Mouse (Mus musculus) kidney, embryonic 15.5 days (tissue): ENCODE measurements at regions not wholly inside any gene's neighbourhood (a gene's known extent, or its start where the extent isn't known, plus 50 kb on each side); places are given as distances from the start of the nearest gene placed in this dataset.

Experiments
- ATAC-seq: fragments of 200-750 bp; cut with Nextera tagmentation; replicated peaks from 2 replicates; pipeline ENCODE4 v1.8.0; 2017; ENCODE audit warnings: moderate TSS enrichment; ENCODE audit not compliant: low FRiP score
- H3K27ac ChIP-seq: fragments of 300-500 bp; sonication (generic); 2 replicates; pipeline ENCODE4 v1.5.1; 2015; ENCODE audit warnings: mild to moderate bottlenecking, inconsistent platforms
- H3K27me3 ChIP-seq: fragments of 300-500 bp; sonication (generic); 2 replicates; pipeline ENCODE4 v1.6.1; 2015; ENCODE audit warnings: inconsistent platforms
- H3K36me3 ChIP-seq: fragments of 300-500 bp; sonication (generic); 2 replicates; pipeline ENCODE4 v1.6.1; 2015; ENCODE audit warnings: inconsistent platforms
- H3K4me1 ChIP-seq: fragments of 300-500 bp; sonication (generic); 2 replicates; pipeline ENCODE4 v1.6.1; 2015; ENCODE audit warnings: inconsistent platforms
- H3K4me2 ChIP-seq: fragments of 300-500 bp; sonication (generic); 2 replicates; pipeline ENCODE4 v1.6.1; 2015; ENCODE audit warnings: moderate library complexity, mild to moderate bottlenecking, inconsistent platforms
- H3K4me3 ChIP-seq: fragments of 300-500 bp; sonication (generic); replicated peaks from 2 replicates; pipeline ENCODE4 v1.5.1; 2015; ENCODE audit warnings: mild to moderate bottlenecking, inconsistent platforms
- H3K9ac ChIP-seq: fragments of 300-500 bp; sonication (generic); 2 replicates; pipeline ENCODE4 v1.6.1; 2015; ENCODE audit warnings: mild to moderate bottlenecking, inconsistent platforms
- H3K9me3 ChIP-seq: fragments of 300-500 bp; sonication (generic); replicated peaks from 2 replicates; pipeline ENCODE4 v1.6.1; 2016; ENCODE audit warnings: inconsistent platforms
- WGBS: fragments of 180-500 bp; shearing (Covaris S2); methylation state at CpG from one replicate; pipeline ENCODE4 v1.1.7; 2015; ENCODE audit warnings: mixed read lengths; 5-methylcytosine and 5-hydroxymethylcytosine counted together

DNA sequence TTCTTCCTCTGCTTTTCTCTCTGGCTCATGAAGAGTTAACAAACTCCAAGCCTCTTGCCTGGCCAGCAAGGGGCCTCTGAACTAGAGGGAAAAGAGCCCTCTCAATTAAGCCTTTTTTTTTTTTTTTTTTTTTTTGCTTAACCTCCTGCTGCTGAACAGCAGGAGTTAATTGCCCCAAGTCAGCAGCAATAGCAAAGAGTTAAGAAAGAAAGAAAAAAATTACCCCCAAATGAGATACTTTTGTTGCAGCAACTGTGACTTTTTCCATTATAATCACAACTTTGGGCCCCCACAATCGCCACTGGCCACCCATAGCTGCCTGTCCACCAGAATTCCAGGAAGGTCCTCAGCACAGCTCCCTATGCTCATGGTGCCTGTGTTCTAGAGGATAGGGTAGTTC, 60.4 kb upstream of the Zmat1 start:
- H3K4me3 ChIP-seq = no peak overlapping the region
- H3K9me3 ChIP-seq = no peaks in the 10 kb centered on the region
- peaks cover 22% of the 10 kb centered on the region; the same call in 1 of the 2 replicates for H3K27me3 ChIP-seq
- H3K9ac ChIP-seq = no peak overlapping the region
- no peak overlapping the region for H3K27ac ChIP-seq
- WGBS = 13% methylated on average over 1 of the region's 1 CpGs
- ATAC-seq = no peak
- H3K4me1 ChIP-seq = no peaks in the 10 kb centered on the region
- no peaks in the 10 kb centered on the region for H3K36me3 ChIP-seq
- no peak overlapping the region for H3K4me2 ChIP-seq

DNA sequence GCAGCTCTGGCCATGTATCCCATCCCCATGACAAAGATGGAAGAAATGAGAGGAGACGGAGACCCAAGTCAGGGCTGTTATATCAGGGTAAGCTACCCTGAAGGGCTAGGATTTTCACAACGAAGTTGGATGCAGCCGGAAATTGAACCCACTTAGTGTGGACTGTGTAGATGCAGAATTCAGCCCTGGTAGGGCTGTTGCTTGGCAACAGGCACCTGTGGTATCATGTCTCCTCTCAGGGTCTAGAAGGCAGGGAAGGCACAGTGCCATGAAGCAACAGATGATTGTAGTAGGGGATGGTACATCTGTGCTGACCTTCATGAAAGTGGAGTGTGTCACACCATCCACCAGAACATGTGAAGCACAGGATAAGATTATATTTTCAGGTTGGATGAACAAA, 51.2 kb upstream of the Zmat1 start:
- no peak for ATAC-seq
- H3K27ac ChIP-seq = no peak overlapping the region
- H3K36me3 ChIP-seq = no peaks in the 10 kb centered on the region
- 84% methylated on average over 3 of the region's 3 CpGs for WGBS
- no peaks in the 10 kb centered on the region for H3K9me3 ChIP-seq
- no peak overlapping the region for H3K4me3 ChIP-seq
- no peak overlapping the region for H3K4me2 ChIP-seq
- H3K9ac ChIP-seq = no peak overlapping the region
- H3K4me1 ChIP-seq = no peaks in the 10 kb centered on the region
- H3K27me3 ChIP-seq = peaks cover 44% of the 10 kb centered on the region

- Histone ChIP-seq H3K27me3 (peaks cover 45% of the 10 kb centered on the region), H3K4me3 (no peak overlapping the region), H3K36me3 (no peaks in the 10 kb centered on the region), H3K9ac (no peak overlapping the region), H3K27ac (no peak overlapping the region), H3K4me2 (no peak overlapping the region), H3K9me3 (no peaks in the 10 kb centered on the region), H3K4me1 (no peaks in the 10 kb centered on the region)
- 70% methylated on average over 3 of the region's 3 CpGs for WGBS
- ATAC-seq = no peak
These were observed 49.9 kb upstream of the Zmat1 start for GRCm38 (mm10) chrX:135058949-135059348.
